Mouse (Mus musculus) erythroblast, embryonic 14.5 days (primary cell): ENCODE data around the gene Ntn5. TPM values are rescaled to one million over a fixed set of nuclear protein-coding genes. Genes with fewer than 3 reads are reported as not detected.

Experiments
- H3K27me3 ChIP-seq: 2 replicates; pipeline ENCODE4 v1.6.1; 2012; ENCODE audit warnings: inconsistent platforms; ENCODE audit not compliant: control insufficient read depth
- H3K36me3 ChIP-seq: 2 replicates; pipeline ENCODE4 v1.6.1; 2012; ENCODE audit warnings: mild to moderate bottlenecking, inconsistent platforms; ENCODE audit not compliant: control insufficient read depth
- H3K4me1 ChIP-seq: 2 replicates; pipeline ENCODE4 v1.6.1; 2012; ENCODE audit warnings: inconsistent platforms; ENCODE audit not compliant: control insufficient read depth
- H3K4me3 ChIP-seq: replicated peaks from 2 replicates; pipeline ENCODE3; 2012; ENCODE audit warnings: moderate library complexity, mild to moderate bottlenecking, inconsistent platforms
- H3K9me3 ChIP-seq: 2 replicates; pipeline ENCODE4 v1.6.1; 2012; ENCODE audit warnings: low read length, inconsistent platforms, mixed read lengths; ENCODE audit not compliant: control insufficient read depth
- GATA1 ChIP-seq: IDR thresholded peaks from 2 replicates; pipeline ENCODE4 v1.6.1; 2012; ENCODE audit warnings: low read length, inconsistent platforms, mixed read lengths
- TAL1 ChIP-seq: IDR thresholded peaks from 3 replicates; pipeline ENCODE4 v1.6.1; 2012; ENCODE audit warnings: low read length, inconsistent platforms, mixed read lengths
- polyA plus RNA-seq: library from polyadenylated mRNA; stranded (reverse); fragments of >175 nt; gene quantifications from 2 replicates; pipeline ENCODE4 v1.2.3, GENCODE M21; 2012

The Ntn5 gene
- polyA plus RNA-seq, 1 experiment: not detected

DNA sequence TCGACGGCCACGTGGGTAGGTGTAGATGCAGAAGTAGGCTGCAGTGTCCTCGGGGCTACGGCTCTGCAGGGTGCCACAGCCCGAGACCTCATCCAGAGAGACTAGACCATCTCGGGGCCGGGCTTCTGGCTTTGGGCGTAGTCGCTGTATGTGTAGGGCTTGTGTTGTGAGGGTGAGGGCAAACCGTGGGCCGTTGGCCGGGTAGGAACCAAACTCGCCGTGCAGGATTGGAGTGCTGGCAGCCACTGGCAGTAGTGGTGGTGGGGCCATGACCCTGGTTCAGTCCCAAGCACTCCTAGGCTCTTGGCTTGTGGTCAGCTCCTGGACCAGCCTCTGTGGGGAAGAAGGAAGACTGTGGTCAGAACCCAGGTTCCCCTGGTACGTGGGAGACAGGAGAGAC, 29.6 kb downstream of the Ntn5 start:
- H3K4me3 ChIP-seq: no peak overlapping the region

DNA sequence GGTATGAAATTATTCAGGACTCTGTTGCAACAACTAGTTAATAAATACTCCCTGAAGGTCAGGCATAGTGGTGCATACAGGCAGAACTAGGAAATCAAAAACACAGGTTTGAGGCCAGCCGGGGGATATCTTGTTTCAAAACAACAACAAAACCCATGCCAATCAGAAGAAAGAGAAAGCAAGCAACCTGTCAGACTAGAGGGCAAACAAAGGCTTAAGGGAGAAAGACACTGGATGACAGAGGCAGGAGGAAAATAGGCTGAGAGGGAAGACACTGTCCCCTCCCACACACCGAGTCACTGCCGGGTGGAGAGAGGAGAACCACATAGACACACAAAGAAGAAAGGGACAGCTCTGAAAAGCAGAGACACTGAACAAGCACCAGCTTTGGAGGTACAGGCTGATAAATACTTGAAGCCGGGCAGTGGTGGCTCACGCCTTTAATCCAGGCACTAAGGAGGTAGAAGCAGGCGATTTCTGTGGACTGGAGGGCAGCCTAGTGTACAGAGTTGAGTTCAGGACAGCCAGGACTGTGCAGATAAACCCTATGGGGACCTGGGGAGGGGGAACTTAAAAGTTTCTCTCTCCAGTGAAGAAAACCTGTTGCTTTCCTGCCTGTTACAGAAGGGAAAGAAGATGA, 30.2 kb downstream of the Ntn5 start:
- no peak for TF ChIP-seq TAL1
- Histone ChIP-seq H3K36me3 (peaks cover 49% of the 10 kb centered on the region), H3K9me3 (no peaks in the 10 kb centered on the region), H3K4me3 (peak overlapping the region; percentile 83), H3K4me1 (peaks cover 59% of the 10 kb centered on the region), H3K27me3 (no peaks in the 10 kb centered on the region)

More for the DNA sequence above, 29.6 kb downstream of the Ntn5 start:
- no peaks in the 10 kb centered on the region for H3K9me3 ChIP-seq
- no peaks in the 10 kb centered on the region for H3K27me3 ChIP-seq
- H3K36me3 ChIP-seq: peaks cover 46% of the 10 kb centered on the region
- TF ChIP-seq GATA1 (no peak), TAL1 (no peak)
- peaks cover 56% of the 10 kb centered on the region for H3K4me1 ChIP-seq

- no peak for TF ChIP-seq TAL1
- no peak for TF ChIP-seq GATA1
These were observed 30.8 kb downstream of the Ntn5 start for GRCm38 (mm10) chr7:45714630-45715089.

DNA sequence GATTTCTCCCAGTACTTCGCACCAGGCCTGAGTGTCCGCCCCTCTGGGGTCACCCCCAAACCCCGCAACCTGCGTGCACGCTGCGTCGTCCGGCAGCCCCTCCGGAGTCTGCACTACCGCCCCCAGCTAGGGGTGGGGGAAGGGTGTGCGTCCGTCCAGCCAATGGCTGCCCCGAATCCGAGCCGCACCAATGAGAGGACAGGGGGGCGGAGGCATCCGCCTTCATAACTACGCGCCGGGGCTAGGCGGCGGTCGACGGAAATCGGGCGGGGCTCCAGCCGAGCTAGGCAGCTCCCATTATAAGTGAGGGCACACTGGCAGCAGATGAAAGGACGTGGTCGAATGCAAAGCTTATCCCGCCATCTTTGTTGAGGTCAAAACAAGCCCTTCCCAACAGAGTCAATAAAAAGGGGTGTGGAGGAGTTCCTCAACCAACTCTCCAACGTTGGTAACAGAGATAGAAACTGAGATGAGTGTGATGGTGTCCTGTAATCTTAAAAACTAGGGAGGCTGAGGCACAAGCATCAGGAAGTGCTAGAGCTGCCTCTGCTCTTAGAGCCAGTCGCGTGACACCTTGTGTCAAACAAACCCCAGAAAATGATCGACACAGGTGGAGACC, 31.4 kb downstream of the Ntn5 start, which contains the start of gene Rpl18:
Rpl18 (plus strand) TSS at position 368 of the 619 bp plus-strand sequence.
- Histone ChIP-seq H3K4me1 (peaks cover 70% of the 10 kb centered on the region), H3K9me3 (no peaks in the 10 kb centered on the region), H3K36me3 (peaks cover 56% of the 10 kb centered on the region), H3K27me3 (no peaks in the 10 kb centered on the region), H3K4me3 (peak within 1 kb of the TSS; percentile 83)
- TF ChIP-seq GATA1: peak; percentile 46; the same call in 1 of the 2 replicates
- no peak for TF ChIP-seq TAL1

More at GRCm38 (mm10) chr7:45714630-45715089, 30.8 kb downstream of the Ntn5 start:
- Histone ChIP-seq H3K4me3 (peak overlapping the region; percentile 83), H3K4me1 (peaks cover 66% of the 10 kb centered on the region), H3K36me3 (peaks cover 54% of the 10 kb centered on the region), H3K27me3 (no peaks in the 10 kb centered on the region), H3K9me3 (no peaks in the 10 kb centered on the region)

DNA sequence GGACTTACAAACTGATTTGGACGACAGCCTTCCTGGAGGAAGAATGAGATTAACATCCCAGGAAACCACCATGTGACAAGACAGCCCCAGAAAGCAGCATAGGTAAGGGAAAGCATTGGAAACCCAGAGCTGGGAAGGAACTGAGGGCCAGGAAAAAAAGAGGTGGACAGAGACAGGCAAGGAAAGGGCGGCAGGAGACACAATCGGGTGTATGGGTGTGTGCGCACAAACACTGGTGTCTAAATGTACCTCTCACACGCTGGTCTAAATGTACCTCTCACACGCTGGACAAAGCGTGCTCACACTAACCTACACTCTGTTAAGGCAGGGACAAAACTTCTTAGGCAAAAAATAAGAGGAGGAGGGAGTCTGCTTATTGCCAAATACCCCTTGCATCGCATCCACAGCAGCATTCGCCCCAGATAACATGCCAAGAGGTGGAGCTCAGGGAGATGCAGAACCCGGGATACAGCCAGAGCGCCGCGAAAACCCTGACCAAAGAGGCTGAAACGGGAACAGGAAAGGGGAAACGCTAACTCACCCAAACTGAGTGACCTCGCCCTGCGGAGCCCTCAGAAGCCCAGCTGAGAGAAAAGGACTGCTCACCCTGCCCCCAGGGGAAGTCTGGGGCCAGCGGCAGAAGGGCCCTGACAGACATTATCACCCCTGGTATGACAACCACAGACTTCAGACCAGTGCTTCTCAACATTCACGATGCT, 32.1 kb downstream of the Ntn5 start:
- H3K9me3 ChIP-seq: no peaks in the 10 kb centered on the region
- H3K4me1 ChIP-seq: peaks cover 73% of the 10 kb centered on the region

GRCm38 (mm10) chr7:45716460-45716857, 32.6 kb downstream of the Ntn5 start:
- H3K9me3 ChIP-seq: no peaks in the 10 kb centered on the region
- H3K4me1 ChIP-seq: peaks cover 75% of the 10 kb centered on the region
- TF ChIP-seq GATA1: no peak
- no peak for TF ChIP-seq TAL1
- peaks cover 56% of the 10 kb centered on the region for H3K36me3 ChIP-seq
- no peaks in the 10 kb centered on the region for H3K27me3 ChIP-seq
- peak overlapping the region; percentile 83 for H3K4me3 ChIP-seq

More for the DNA sequence above, 32.1 kb downstream of the Ntn5 start:
- Histone ChIP-seq H3K27me3 (no peaks in the 10 kb centered on the region), H3K36me3 (peaks cover 56% of the 10 kb centered on the region), H3K4me3 (peak overlapping the region; percentile 83)
- TF ChIP-seq TAL1: no peak
- TF ChIP-seq GATA1: no peak

GRCm38 (mm10) chr7:45716952-45717917, 33.4 kb downstream of the Ntn5 start:
- TF ChIP-seq TAL1 (no peak), GATA1 (no peak)
- Histone ChIP-seq H3K4me1 (peaks cover 74% of the 10 kb centered on the region), H3K36me3 (peaks cover 56% of the 10 kb centered on the region)

DNA sequence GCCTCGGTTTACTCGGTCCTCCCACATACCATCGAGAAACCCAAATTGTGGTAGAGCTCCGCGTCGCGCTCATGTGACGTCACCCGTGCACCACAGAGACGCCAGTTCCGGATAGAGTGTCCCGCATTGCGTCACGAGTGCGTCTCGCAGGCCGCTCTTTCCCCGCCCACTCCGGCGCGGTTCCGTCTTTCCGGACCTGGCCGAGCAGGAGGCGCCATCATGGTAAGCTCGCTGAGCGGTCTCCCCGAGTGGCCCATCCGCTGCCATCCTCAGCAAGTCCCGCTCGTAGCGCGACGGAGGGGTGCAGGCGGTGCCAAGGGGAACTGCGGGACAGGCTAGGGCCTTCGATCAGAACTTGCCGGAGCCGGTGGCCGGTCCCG, 34.1 kb downstream of the Ntn5 start, which contains the start of gene Sphk2:
Sphk2 (minus strand) TSS at position 85 of the 380 bp plus-strand sequence.
- Histone ChIP-seq H3K9me3 (no peaks in the 10 kb centered on the region), H3K4me1 (peaks cover 67% of the 10 kb centered on the region), H3K36me3 (peaks cover 56% of the 10 kb centered on the region), H3K27me3 (no peaks in the 10 kb centered on the region), H3K4me3 (peak within 1 kb of the TSS; percentile 83)
- no peak for TF ChIP-seq TAL1
- no peak for TF ChIP-seq GATA1

More at GRCm38 (mm10) chr7:45716952-45717917, 33.4 kb downstream of the Ntn5 start:
- Histone ChIP-seq H3K9me3 (no peaks in the 10 kb centered on the region), H3K27me3 (no peaks in the 10 kb centered on the region), H3K4me3 (peak overlapping the region; percentile 83)
